Comparison of ENCODE assay signal across 8 mouse cellular contexts in genomic region chr17:28350466-28351352, GRCm38 (mm10). TPM values are rescaled to one million over a fixed set of nuclear protein-coding genes. Genes with fewer than 3 reads are reported as not detected.
A peak's percentile ranks its signal among the peaks of the same experiment; 100 is the strongest.
DNase-seq lines count a peak whose midpoint lies in the region; ATAC-seq lines count a peak whose summit lies in the region.

Tead3 (minus strand) TSS chr17:28350817.

- under 1% methylated on average over 63 of the region's 73 CpGs for WGBS in forebrain, embryonic 15.5 days
- under 1% methylated on average over 67 of the region's 73 CpGs for WGBS in limb, embryonic 12.5 days
- under 1% methylated on average over 61 of the region's 73 CpGs for WGBS in midbrain, embryonic 13.5 days
- WGBS in stomach, embryonic 15.5 days: under 1% methylated on average over 68 of the region's 73 CpGs

- no peaks in the 10 kb centered on the region for H3K9me3 ChIP-seq in forebrain, embryonic 15.5 days
- no peaks in the 10 kb centered on the region for H3K9me3 ChIP-seq in limb, embryonic 12.5 days
- no peaks in the 10 kb centered on the region for H3K9me3 ChIP-seq in midbrain, embryonic 13.5 days
- no peaks in the 10 kb centered on the region for H3K9me3 ChIP-seq in stomach, embryonic 15.5 days

- ATAC-seq in forebrain, embryonic 15.5 days (replicated peaks): peak; percentile 85
- peak; percentile 43 to 51 for ATAC-seq in hematopoietic stem cell, adult 5-6 weeks (replicated peaks in 1 of 2; ENCODE audit: insufficient read depth in 1 of 2, low FRiP score in 2 of 2, low TSS enrichment in 1 of 2, low read depth in 1 of 2, poor library complexity in 2 of 2, severe bottlenecking in 2 of 2)
- peak; percentile 84 for ATAC-seq in limb, embryonic 12.5 days (ENCODE audit: insufficient number of reproducible peaks, insufficient read depth, low FRiP score, low TSS enrichment, low read depth)
- peak; percentile 77 for ATAC-seq in midbrain, embryonic 13.5 days
- peak; percentile 85 for ATAC-seq in stomach, embryonic 15.5 days (ENCODE audit: insufficient read depth, low FRiP score, low read depth)

- no peaks in the 10 kb centered on the region for H3K36me3 ChIP-seq in forebrain, embryonic 15.5 days
- no peaks in the 10 kb centered on the region for H3K36me3 ChIP-seq in limb, embryonic 12.5 days
- H3K36me3 ChIP-seq in midbrain, embryonic 13.5 days: no peaks in the 10 kb centered on the region
- no peaks in the 10 kb centered on the region for H3K36me3 ChIP-seq in stomach, embryonic 15.5 days

- DNase-seq in CD4-positive, CD25-positive, alpha-beta regulatory T cell, adult 2 months (ENCODE audit: low read depth, low spot score): peak; percentile 75
- DNase-seq in adrenal gland, adult (ENCODE audit: inconsistent age in 2 of 2, low spot score in 1 of 2): peak; percentile 81 to 92
- no peak for DNase-seq in frontal cortex, postnatal 14 days (ENCODE audit: low spot score in 2 of 2)

- H3K27ac ChIP-seq in forebrain, embryonic 15.5 days (replicated peaks): peak within 1 kb of the TSS; percentile 44
- peak within 1 kb of the TSS; percentile 99 for H3K27ac ChIP-seq in limb, embryonic 12.5 days
- no peak within 1 kb of the TSS for H3K27ac ChIP-seq in midbrain, embryonic 13.5 days
- peak within 1 kb of the TSS; percentile 100 for H3K27ac ChIP-seq in stomach, embryonic 15.5 days

- peaks cover 11% of the 10 kb centered on the region for H3K27me3 ChIP-seq in forebrain, embryonic 15.5 days
- no peaks in the 10 kb centered on the region; the same call in 1 of the 2 replicates for H3K27me3 ChIP-seq in limb, embryonic 12.5 days
- peaks cover 35% of the 10 kb centered on the region for H3K27me3 ChIP-seq in midbrain, embryonic 13.5 days
- no peaks in the 10 kb centered on the region for H3K27me3 ChIP-seq in stomach, embryonic 15.5 days (replicated peaks)

- H3K4me1 ChIP-seq in forebrain, embryonic 15.5 days: peaks cover 30% of the 10 kb centered on the region
- H3K4me1 ChIP-seq in limb, embryonic 12.5 days (replicated peaks): peaks cover 50% of the 10 kb centered on the region
- H3K4me1 ChIP-seq in midbrain, embryonic 13.5 days (replicated peaks): peaks cover 41% of the 10 kb centered on the region
- H3K4me1 ChIP-seq in stomach, embryonic 15.5 days: peaks cover 46% of the 10 kb centered on the region

- peak within 1 kb of the TSS; percentile 58 for H3K9ac ChIP-seq in forebrain, embryonic 15.5 days (replicated peaks)
- peak within 1 kb of the TSS; percentile 97 for H3K9ac ChIP-seq in limb, embryonic 12.5 days (replicated peaks)
- H3K9ac ChIP-seq in midbrain, embryonic 13.5 days (replicated peaks): peak within 1 kb of the TSS; percentile 76
- peak within 1 kb of the TSS; percentile 98 for H3K9ac ChIP-seq in stomach, embryonic 15.5 days

- peak within 1 kb of the TSS; percentile 56 for H3K4me3 ChIP-seq in forebrain, embryonic 15.5 days
- H3K4me3 ChIP-seq in limb, embryonic 12.5 days (replicated peaks): peak within 1 kb of the TSS; percentile 93
- peak within 1 kb of the TSS; percentile 61 for H3K4me3 ChIP-seq in midbrain, embryonic 13.5 days (replicated peaks)
- H3K4me3 ChIP-seq in stomach, embryonic 15.5 days (replicated peaks): peak within 1 kb of the TSS; percentile 89

- H3K4me2 ChIP-seq in forebrain, embryonic 15.5 days (replicated peaks): peak within 1 kb of the TSS; percentile 83
- peak within 1 kb of the TSS; percentile 91 for H3K4me2 ChIP-seq in limb, embryonic 12.5 days
- H3K4me2 ChIP-seq in midbrain, embryonic 13.5 days (replicated peaks): peak within 1 kb of the TSS; percentile 87
- H3K4me2 ChIP-seq in stomach, embryonic 15.5 days: peak within 1 kb of the TSS; percentile 87

RNA-seq across cellular contexts. Expression of gene Tead3, which starts in this region (rescaled TPM):
- polyA plus RNA-seq in forebrain, embryonic 15.5 days (2015; fragmentation: Nextera tagmentation; extraction: Ambion mirVana): 1.9 TPM in 2 replicates
- 0.74 and 0.75 TPM in 2 replicates for total RNA-seq in hematopoietic stem cell, adult 5-6 weeks (2017)
- polyA plus RNA-seq in limb, embryonic 12.5 days (2016; fragmentation: Nextera tagmentation; extraction: Ambion mirVana): 11.3 and 13.2 TPM in 2 replicates
- 1.9 and 2.9 TPM in 2 replicates for polyA plus RNA-seq in midbrain, embryonic 13.5 days (2015; fragmentation: Nextera tagmentation; extraction: Ambion mirVana)
- polyA plus RNA-seq in stomach, embryonic 15.5 days (2015; fragmentation: Nextera tagmentation; extraction: Ambion mirVana): 11.5 and 12.0 TPM in 2 replicates

Comparison
In these comparisons a context has a peak if more than half of its experiments do, and no peak if none do; other contexts are left out.
1. Peak in ATAC-seq in hematopoietic stem cell, adult 5-6 weeks; RNA of the gene not detected or under 1 TPM.
2. DNase-seq: peak in CD4-positive, CD25-positive, alpha-beta regulatory T cell, adult 2 months (single experiment) and adrenal gland, adult (2 of 2); none in frontal cortex, postnatal 14 days (0 of 2).
3. Peak in every context shown above with its lines, with median percentiles within 50 percentile points of each other: ATAC-seq, H3K4me2 ChIP-seq, H3K4me3 ChIP-seq and H3K9ac ChIP-seq.